ENCODE assay signal across 22 mouse cellular contexts in genomic region chr4:102895866-102896265, GRCm38 (mm10).
"Had no signal": no experiment of that assay in that cellular context is flagged by ENCODE, and none has a peak within 500 bp of the region (broad histone marks: within the 10 kb centered on the region; RNA-seq: fewer than 3 reads in every experiment).

No protein-coding gene starts in this region.

- H3K36me3 ChIP-seq: heart, embryonic 13.5 days; heart, embryonic 15.5 days; limb, embryonic 15.5 days; liver, embryonic 13.5 days; liver, embryonic 15.5 days had no signal

- DNase-seq: forebrain, postnatal 0 days; gastrocnemius, postnatal 14 days; gastrocnemius, postnatal 36 days; heart, adult 18-20 months; heart, postnatal 14 days; heart, postnatal 36 days; kidney, postnatal 10 days; kidney, postnatal 4 days; liver, embryonic 13.5 days had no signal

- H3K4me3 ChIP-seq: heart, embryonic 13.5 days; heart, embryonic 15.5 days; hindbrain, embryonic 13.5 days; hindbrain, embryonic 15.5 days; layer of hippocampus, adult 2 months; left cerebral cortex, adult 2 months; limb, embryonic 13.5 days; limb, embryonic 15.5 days; liver, embryonic 13.5 days; liver, embryonic 15.5 days had no signal

- H3K4me1 ChIP-seq: hindbrain, embryonic 13.5 days; hindbrain, embryonic 15.5 days; limb, embryonic 13.5 days; limb, embryonic 15.5 days; liver, embryonic 13.5 days; liver, embryonic 15.5 days had no signal

- ATAC-seq: forebrain, postnatal 0 days; hindbrain, postnatal 0 days; intestine, postnatal 0 days had no signal

- H3K27ac ChIP-seq: heart, embryonic 13.5 days; heart, embryonic 15.5 days; hindbrain, embryonic 13.5 days; hindbrain, embryonic 15.5 days; hindbrain, postnatal 0 days; layer of hippocampus, adult 2 months; left cerebral cortex, adult 2 months; limb, embryonic 13.5 days; limb, embryonic 15.5 days; liver, embryonic 13.5 days; liver, embryonic 15.5 days had no signal

- H3K27me3 ChIP-seq: heart, embryonic 13.5 days; heart, embryonic 15.5 days; hindbrain, embryonic 13.5 days; hindbrain, embryonic 15.5 days; limb, embryonic 13.5 days; limb, embryonic 15.5 days; liver, embryonic 13.5 days; liver, embryonic 15.5 days had no signal

- H3K4me2 ChIP-seq: heart, embryonic 11.5 days; heart, embryonic 13.5 days; heart, embryonic 15.5 days; hindbrain, embryonic 13.5 days; hindbrain, embryonic 15.5 days; limb, embryonic 13.5 days; limb, embryonic 15.5 days; liver, embryonic 11.5 days; liver, embryonic 13.5 days; liver, embryonic 15.5 days had no signal

- H3K9me3 ChIP-seq: limb, embryonic 15.5 days; liver, embryonic 15.5 days had no signal

- H3K9ac ChIP-seq: forebrain, postnatal 0 days; heart, embryonic 13.5 days; heart, embryonic 15.5 days; hindbrain, embryonic 13.5 days; hindbrain, embryonic 15.5 days; limb, embryonic 13.5 days; limb, embryonic 15.5 days; liver, embryonic 13.5 days; liver, embryonic 15.5 days had no signal
